Mouse (Mus musculus): ENCODE results near the gene Sulf2. TPM values are rescaled to one million over a fixed set of nuclear protein-coding genes. Genes with fewer than 3 reads are reported as not detected.
"Not testable (repeated sequence)": the region's sequence is repeated elsewhere in the genome, so short reads cannot be mapped to it uniquely, and the experiment has no call there.

Gene Sulf2
- polyA plus RNA-seq, 1 experiment from 2014 or later, result 87.6 TPM

- WGBS, result 60% methylated on average over 18 of the region's 18 CpGs
- 0 out of 2 replicates have a peak overlapping the region, but pooled peaks have one; percentile 38 for H3K9ac ChIP-seq
- H3K9me3 ChIP-seq, result no peaks in the 10 kb centered on the region
- peaks cover 40% of the 10 kb centered on the region for H3K36me3 ChIP-seq
- no peak overlapping the region for H3K4me3 ChIP-seq
- ATAC-seq (ENCODE audit: extremely low read depth, insufficient number of reproducible peaks, low FRiP score, low TSS enrichment), result no peak
- H3K27ac ChIP-seq (replicated peaks), result peak overlapping the region; percentile 53
- no peaks in the 10 kb centered on the region for H3K27me3 ChIP-seq (replicated peaks)
- peaks cover 71% of the 10 kb centered on the region for H3K4me1 ChIP-seq
- H3K4me2 ChIP-seq, result no peak overlapping the region
Measured at GRCm38 (mm10) chr2:166097443-166098291, 57.8 kb downstream of the Sulf2 start.

DNA sequence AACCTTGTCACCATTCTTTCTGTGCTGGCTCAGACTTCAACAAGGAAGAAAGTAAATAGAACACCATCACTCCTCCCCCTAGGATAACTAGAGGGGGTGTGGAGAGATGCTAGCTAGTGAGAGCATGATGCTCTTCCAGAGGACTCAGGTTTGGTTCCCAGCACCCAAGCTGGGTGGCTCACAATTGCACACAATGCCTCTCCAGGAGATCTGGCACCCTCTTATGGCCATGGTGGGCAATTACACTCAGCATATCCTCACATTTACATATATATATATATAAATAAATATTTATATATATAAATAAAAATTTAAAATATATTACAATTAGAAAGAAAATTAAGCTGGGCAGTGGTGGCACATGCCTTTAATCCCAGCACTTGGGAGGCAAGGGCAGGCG lies 58.6 kb downstream of the Sulf2 start:
- Histone ChIP-seq H3K9ac (no peak overlapping the region), H3K4me2 (no peak overlapping the region), H3K9me3 (no peaks in the 10 kb centered on the region), H3K4me1 (peaks cover 63% of the 10 kb centered on the region), H3K27me3 (replicated peaks) (no peaks in the 10 kb centered on the region), H3K4me3 (no peak overlapping the region), H3K27ac (replicated peaks) (peak overlapping the region; percentile 30; the same call in 1 of the 2 replicates), H3K36me3 (peaks cover 49% of the 10 kb centered on the region)
- whole genome bisulfite sequencing, result 82% methylated on average over 1 of the region's 1 CpGs
- ATAC-seq (ENCODE audit: extremely low read depth, insufficient number of reproducible peaks, low FRiP score, low TSS enrichment), result no peak

GRCm38 (mm10) chr2:166096300-166096699 lies 59.2 kb downstream of the Sulf2 start:
- ATAC-seq (ENCODE audit: extremely low read depth, insufficient number of reproducible peaks, low FRiP score, low TSS enrichment), result no peak
- Histone ChIP-seq H3K4me2 (no peak overlapping the region), H3K9me3 (no peaks in the 10 kb centered on the region), H3K27ac (replicated peaks) (no peak overlapping the region; the same call in 1 of the 2 replicates), H3K4me3 (no peak overlapping the region), H3K27me3 (replicated peaks) (no peaks in the 10 kb centered on the region), H3K36me3 (peaks cover 54% of the 10 kb centered on the region), H3K4me1 (peaks cover 57% of the 10 kb centered on the region), H3K9ac (no peak overlapping the region)
- WGBS, result 78% methylated on average over 6 of the region's 6 CpGs

DNA sequence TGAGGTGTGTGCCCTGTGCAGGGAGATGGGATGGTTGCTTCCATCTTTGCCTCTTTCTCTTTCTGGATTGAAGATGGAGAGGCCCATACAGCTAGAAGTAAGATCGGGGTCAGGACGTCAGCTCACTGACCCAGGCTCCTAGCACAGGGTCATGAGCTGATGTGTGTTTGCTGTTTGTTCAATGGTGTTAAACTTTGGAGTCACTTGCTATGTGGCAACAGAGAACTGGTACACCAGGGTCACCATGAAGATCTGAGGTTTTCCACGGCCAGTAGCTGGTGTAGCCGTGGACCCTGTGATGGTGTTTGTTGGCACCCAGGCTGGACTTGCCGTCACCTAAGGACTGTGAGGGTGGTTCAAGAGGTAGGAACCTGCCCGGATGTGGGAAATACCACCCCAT lies 63.1 kb downstream of the Sulf2 start:
- H3K27me3 ChIP-seq (replicated peaks), result no peaks in the 10 kb centered on the region
- peaks cover 37% of the 10 kb centered on the region for H3K4me1 ChIP-seq
- no peaks in the 10 kb centered on the region for H3K9me3 ChIP-seq
- H3K4me2 ChIP-seq, result no peak overlapping the region
- WGBS, result 85% methylated on average over 6 of the region's 6 CpGs
- H3K27ac ChIP-seq (replicated peaks), result no peak overlapping the region
- ATAC-seq (ENCODE audit: extremely low read depth, insufficient number of reproducible peaks, low FRiP score, low TSS enrichment), result no peak
- peaks cover 77% of the 10 kb centered on the region for H3K36me3 ChIP-seq
- no peak overlapping the region for H3K4me3 ChIP-seq
- no peak overlapping the region for H3K9ac ChIP-seq

GRCm38 (mm10) chr2:166091599-166091998 lies 63.9 kb downstream of the Sulf2 start:
- no peak overlapping the region for H3K9ac ChIP-seq
- H3K27me3 ChIP-seq (replicated peaks), result no peaks in the 10 kb centered on the region
- peaks cover 32% of the 10 kb centered on the region for H3K4me1 ChIP-seq
- ATAC-seq (ENCODE audit: extremely low read depth, insufficient number of reproducible peaks, low FRiP score, low TSS enrichment), result 0 out of 2 replicates have a peak, but pooled peaks have one; percentile 14
- no peak overlapping the region for H3K27ac ChIP-seq (replicated peaks)
- H3K4me3 ChIP-seq, result no peak overlapping the region
- no peak overlapping the region for H3K4me2 ChIP-seq
- no peaks in the 10 kb centered on the region for H3K9me3 ChIP-seq
- H3K36me3 ChIP-seq, result peaks cover 78% of the 10 kb centered on the region

DNA sequence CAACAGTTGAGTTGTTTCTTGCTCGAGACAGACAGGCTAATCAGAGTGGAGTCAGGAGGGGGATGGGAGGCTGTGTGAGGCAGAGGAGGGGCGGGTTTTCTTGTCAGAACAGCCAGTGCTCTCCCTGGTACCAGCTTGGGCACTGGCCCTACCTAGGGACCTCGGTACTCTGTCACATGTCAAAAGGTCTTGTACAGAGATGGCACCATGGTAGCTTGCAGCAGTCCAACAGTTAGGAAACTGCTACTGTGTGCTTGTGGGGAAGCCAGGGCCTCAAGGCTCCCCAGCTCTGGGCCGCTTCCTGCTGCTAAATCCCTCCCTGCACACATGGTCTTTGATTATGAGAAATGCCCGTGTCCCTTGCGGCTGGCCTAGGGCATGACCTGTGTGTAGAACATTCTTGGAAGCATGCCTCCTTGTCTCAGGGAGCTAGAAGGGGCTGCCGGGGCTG lies 65.3 kb downstream of the Sulf2 start:
- Histone ChIP-seq H3K27ac (replicated peaks) (peak overlapping the region; percentile 66), H3K4me3 (no peak overlapping the region), H3K4me2 (no peak overlapping the region), H3K9me3 (no peaks in the 10 kb centered on the region), H3K27me3 (replicated peaks) (no peaks in the 10 kb centered on the region), H3K4me1 (peaks cover 19% of the 10 kb centered on the region), H3K9ac (peak overlapping the region; percentile 48), H3K36me3 (peaks cover 87% of the 10 kb centered on the region)
- ATAC-seq (ENCODE audit: extremely low read depth, insufficient number of reproducible peaks, low FRiP score, low TSS enrichment), result no peak
- 19% methylated on average over 7 of the region's 7 CpGs for WGBS

DNA sequence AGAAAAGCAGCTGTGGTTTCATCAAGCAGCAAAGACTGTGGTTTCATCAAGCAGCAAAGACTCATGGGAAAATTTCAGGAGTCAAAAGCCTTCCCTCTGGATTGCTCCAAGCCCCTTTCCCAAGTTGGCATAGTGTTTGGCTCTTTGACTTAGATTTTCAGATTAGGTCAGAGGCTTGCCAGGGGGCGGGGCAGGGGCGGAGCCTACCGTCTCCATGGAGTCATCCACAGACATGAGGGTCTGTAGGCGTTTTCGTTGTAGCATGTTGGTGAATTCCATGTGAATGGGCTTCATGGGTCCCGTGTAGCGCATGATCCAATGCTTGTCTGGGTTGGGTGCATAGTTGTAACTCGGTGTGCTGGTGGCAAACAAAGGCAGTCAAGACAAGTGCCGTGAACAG lies 66.5 kb downstream of the Sulf2 start:
- WGBS, result 82% methylated on average over 9 of the region's 9 CpGs
- Histone ChIP-seq H3K9me3 (no peaks in the 10 kb centered on the region), H3K4me3 (no peak overlapping the region), H3K36me3 (peaks cover 81% of the 10 kb centered on the region), H3K27me3 (replicated peaks) (no peaks in the 10 kb centered on the region), H3K4me1 (peaks cover 18% of the 10 kb centered on the region), H3K4me2 (no peak overlapping the region), H3K9ac (no peak overlapping the region), H3K27ac (replicated peaks) (no peak overlapping the region)
- ATAC-seq (ENCODE audit: extremely low read depth, insufficient number of reproducible peaks, low FRiP score, low TSS enrichment), result no peak

DNA sequence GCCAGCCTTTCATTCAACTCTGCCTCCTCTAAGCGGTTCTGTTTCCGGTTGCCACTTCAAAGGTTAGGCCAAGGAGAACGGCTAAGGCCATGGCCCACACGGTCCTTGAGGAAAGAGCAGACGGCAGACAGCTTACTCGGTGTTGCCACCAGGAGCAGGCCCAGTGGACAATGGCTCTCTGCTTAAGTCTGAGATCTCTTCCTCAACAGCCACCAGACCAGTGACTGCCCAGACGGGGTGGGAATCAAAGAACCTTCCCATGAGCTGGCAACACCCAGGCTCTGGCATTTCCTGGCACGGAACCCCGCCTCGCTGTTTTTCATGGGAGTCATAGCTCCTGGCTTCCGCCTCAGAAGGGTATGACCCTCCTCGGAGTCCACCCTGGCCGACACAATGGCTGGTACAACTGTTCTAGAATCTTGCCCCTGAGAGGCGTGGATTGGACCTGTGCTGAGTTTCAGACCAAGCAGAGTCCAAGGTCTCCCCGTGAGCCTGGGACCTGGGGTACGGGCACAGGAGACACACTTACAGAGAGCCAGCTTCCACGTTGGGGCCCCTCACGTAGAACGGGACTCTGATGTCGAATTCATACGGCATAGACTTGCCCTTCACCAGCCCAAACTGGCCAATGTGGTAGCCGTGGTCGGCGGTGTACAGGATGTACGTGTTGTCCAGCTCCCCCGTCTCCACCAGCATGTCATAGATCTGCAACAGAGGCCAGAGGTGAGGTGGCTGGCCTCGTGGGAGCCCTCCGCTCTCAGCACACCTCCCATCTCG lies 68.8 kb downstream of the Sulf2 start:
- no peak overlapping the region for H3K27ac ChIP-seq (replicated peaks)
- no peak for ATAC-seq (ENCODE audit: extremely low read depth, insufficient number of reproducible peaks, low FRiP score, low TSS enrichment)

DNA sequence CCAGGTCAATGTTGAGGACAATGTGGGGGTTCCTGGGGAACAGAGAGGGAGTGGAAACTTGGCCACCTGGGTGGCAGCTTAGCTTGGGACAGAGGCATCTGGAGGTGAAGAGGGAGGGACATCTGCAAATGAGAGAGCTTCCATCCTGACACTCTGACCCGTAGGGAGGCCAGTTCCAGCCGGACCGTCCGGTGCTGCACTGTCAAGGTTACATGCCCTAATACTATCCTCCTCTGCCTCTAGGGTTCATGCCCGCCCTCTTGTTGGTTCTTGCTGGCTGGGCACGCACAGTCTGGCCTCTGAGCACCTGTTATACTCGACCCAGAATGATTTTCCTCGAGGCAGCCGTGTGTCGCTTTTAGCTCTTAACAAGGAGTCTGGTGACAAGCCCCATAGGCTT lies 69.7 kb downstream of the Sulf2 start:
- H3K4me2 ChIP-seq, result no peak overlapping the region
- no peak overlapping the region for H3K9ac ChIP-seq
- H3K27me3 ChIP-seq (replicated peaks), result no peaks in the 10 kb centered on the region
- peaks cover 67% of the 10 kb centered on the region for H3K36me3 ChIP-seq
- H3K4me1 ChIP-seq, result peaks cover 47% of the 10 kb centered on the region
- H3K9me3 ChIP-seq, result no peaks in the 10 kb centered on the region
- no peak for ATAC-seq (ENCODE audit: extremely low read depth, insufficient number of reproducible peaks, low FRiP score, low TSS enrichment)
- no peak overlapping the region for H3K27ac ChIP-seq (replicated peaks)
- H3K4me3 ChIP-seq, result no peak overlapping the region
- WGBS, result 88% methylated on average over 10 of the region's 10 CpGs

More for the DNA sequence above, 68.8 kb downstream of the Sulf2 start:
- peaks cover 74% of the 10 kb centered on the region for H3K36me3 ChIP-seq
- 0 out of 2 replicates have a peak overlapping the region, but pooled peaks have one; percentile 5 for H3K9ac ChIP-seq
- H3K9me3 ChIP-seq, result no peaks in the 10 kb centered on the region
- no peak overlapping the region for H3K4me3 ChIP-seq
- peaks cover 41% of the 10 kb centered on the region for H3K4me1 ChIP-seq
- WGBS, result 80% methylated on average over 29 of the region's 29 CpGs
- no peak overlapping the region for H3K4me2 ChIP-seq
- H3K27me3 ChIP-seq (replicated peaks), result no peaks in the 10 kb centered on the region

GRCm38 (mm10) chr2:166084964-166085363 lies 70.5 kb downstream of the Sulf2 start:
- peaks cover 47% of the 10 kb centered on the region for H3K4me1 ChIP-seq
- not testable (repeated sequence) for ATAC-seq (ENCODE audit: extremely low read depth, insufficient number of reproducible peaks, low FRiP score, low TSS enrichment); H3K9me3 ChIP-seq; H3K9ac ChIP-seq; H3K27me3 ChIP-seq (replicated peaks); H3K4me3 ChIP-seq; H3K27ac ChIP-seq (replicated peaks); H3K4me2 ChIP-seq
- WGBS, result 34% methylated on average over 6 of the region's 6 CpGs
- peaks cover 62% of the 10 kb centered on the region for H3K36me3 ChIP-seq

GRCm38 (mm10) chr2:166084111-166084510 lies 71.4 kb downstream of the Sulf2 start:
- no peaks in the 10 kb centered on the region for H3K9me3 ChIP-seq
- H3K9ac ChIP-seq, result no peak overlapping the region
- peaks cover 65% of the 10 kb centered on the region for H3K36me3 ChIP-seq
- 0 out of 2 replicates have a peak overlapping the region, but pooled peaks have one; percentile 39 for H3K27ac ChIP-seq (replicated peaks)
- 78% methylated on average over 7 of the region's 7 CpGs for WGBS
- H3K27me3 ChIP-seq (replicated peaks), result no peaks in the 10 kb centered on the region
- peaks cover 46% of the 10 kb centered on the region for H3K4me1 ChIP-seq
- no peak overlapping the region for H3K4me3 ChIP-seq
- H3K4me2 ChIP-seq, result no peak overlapping the region
- ATAC-seq (ENCODE audit: extremely low read depth, insufficient number of reproducible peaks, low FRiP score, low TSS enrichment), result no peak
